Mouse (Mus musculus) gastrocnemius, adult 8-10 months (tissue): Measurements from ENCODE around the gene Slfn5. TPM values are rescaled to one million over a fixed set of nuclear protein-coding genes. Genes with fewer than 3 reads are reported as not detected.

Source experiments
- microRNA-seq: library from miRNA; unstranded; fragments of <30 nt; microRNA quantifications from one replicate; pipeline ENCODE4 v1.2.0, GENCODE M21; 2022
- total RNA-seq, 4 experiments: library from RNA; stranded (reverse); gene quantifications; 2 replicates each; pipeline ENCODE4 v1.2.4; 2022

Gene Slfn5
- total RNA-seq, 4 experiments from 2014 or later: 10.1 to 16.3 (median 12.4) TPM

Small RNAs within 50 kb of the gene (microRNA-seq; reads per million reads assigned to microRNA genes)
- not detected for gene Mir7679

Other genes with a start within 250 kb of the Slfn5 start
- under 1 TPM in 3 of 4 experiments, not detected in 1; 0.22 to 0.34 (median 0.32) TPM for gene Cct6b, start 187.0 kb upstream of the Slfn5 start, total RNA-seq
- gene Zfp830, start 187.0 kb upstream of the Slfn5 start, total RNA-seq: 10 to 100 TPM; 12.0 to 14.7 (median 13.7) TPM
- 10 to 100 TPM; 19.6 to 25.6 (median 21.3) TPM for gene Lig3, start 170.2 kb upstream of the Slfn5 start, total RNA-seq
- 1 to 10 TPM; 7.5 to 9.7 (median 8.8) TPM for gene Rffl, start 80.1 kb upstream of the Slfn5 start, total RNA-seq
- gene Rad51d, start 60.7 kb upstream of the Slfn5 start, total RNA-seq: 1 to 10 TPM; 3.1 to 4.1 (median 3.6) TPM
- not detected for gene Fndc8, start 59.2 kb upstream of the Slfn5 start, total RNA-seq
- gene Nle1, start 42.9 kb upstream of the Slfn5 start, total RNA-seq: 10 to 100 TPM in 3 of 4 experiments, 1 to 10 TPM in 1; 9.0 to 12.9 (median 10.9) TPM
- 100 to 1,000 TPM; 184 to 219 (median 203) TPM for gene Unc45b, start 40.8 kb upstream of the Slfn5 start, total RNA-seq
- gene Slfn9, start 40.5 kb downstream of the Slfn5 start, total RNA-seq: under 1 TPM; 0.05 to 0.18 (median 0.09) TPM
- under 1 TPM; 0.17 to 0.36 (median 0.33) TPM for gene Slfn8, start 69.5 kb downstream of the Slfn5 start, total RNA-seq
- under 1 TPM; 0.48 to 0.62 (median 0.56) TPM for gene Slfn2, start 113.8 kb downstream of the Slfn5 start, total RNA-seq
- gene Slfn1, start 165.5 kb downstream of the Slfn5 start, total RNA-seq: not detected
- under 1 TPM in 1 of 4 experiments, not detected in 3; 0.08 TPM for gene Slfn4, start 223.8 kb downstream of the Slfn5 start, total RNA-seq
- under 1 TPM in 3 of 4 experiments, not detected in 1; 0.24 to 0.43 (median 0.34) TPM for gene Slfn3, start 240.0 kb downstream of the Slfn5 start, total RNA-seq